ENCODE assay signal across 11 mouse cellular contexts in the genomic region with DNA sequence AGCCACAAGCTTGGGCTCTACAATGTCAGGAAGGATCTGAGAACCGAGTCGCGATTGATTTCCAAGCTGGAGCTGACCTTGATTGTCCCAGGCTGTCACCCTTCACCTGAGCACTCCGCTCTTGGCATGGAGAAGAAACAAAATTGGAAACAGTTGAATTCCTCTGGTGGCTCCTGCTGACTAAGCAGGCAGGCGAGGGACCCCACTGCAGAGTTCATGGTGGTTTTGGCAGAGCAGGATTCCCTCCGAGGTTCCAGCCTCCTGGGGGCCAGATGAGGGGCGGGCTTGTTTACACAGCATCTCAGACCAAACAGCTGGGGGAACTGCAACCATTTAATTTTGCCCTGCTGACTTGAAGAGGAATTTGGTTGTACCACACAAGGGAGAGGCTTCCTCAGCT.
A peak's percentile ranks its signal among the peaks of the same experiment; 100 is the strongest.
DNase-seq lines count a peak whose midpoint lies in the region; ATAC-seq and TF ChIP-seq lines count a peak whose summit lies in the region.
"Had no signal": no experiment of that assay in that cellular context is flagged by ENCODE, and none has a peak within 500 bp of the region (broad histone marks: within the 10 kb centered on the region; RNA-seq: fewer than 3 reads in every experiment).

No protein-coding gene starts in this region.

- TF ChIP-seq EP300 in heart, postnatal 0 days (IDR thresholded peaks at IDR 0.05; ENCODE audit: low read depth) = no peak

- no peaks in the 10 kb centered on the region for H3K36me3 ChIP-seq in heart, embryonic 11.5 days (ENCODE audit: control insufficient read depth, insufficient read depth, low read length)
- H3K36me3 ChIP-seq in heart, postnatal 0 days (replicated peaks; ENCODE audit: control insufficient read depth, insufficient read depth, low read length) = no peaks in the 10 kb centered on the region
- H3K36me3 ChIP-seq: forebrain, embryonic 15.5 days; liver, embryonic 12.5 days had no signal

- H3K4me1 ChIP-seq in heart, embryonic 11.5 days (ENCODE audit: control insufficient read depth, insufficient read depth, low read length) = peaks cover 23% of the 10 kb centered on the region
- H3K4me1 ChIP-seq in heart, postnatal 0 days (ENCODE audit: control insufficient read depth, insufficient read depth) = peaks cover 28% of the 10 kb centered on the region
- H3K4me1 ChIP-seq: forebrain, embryonic 15.5 days; liver, embryonic 12.5 days had no signal

- H3K9ac ChIP-seq in heart, embryonic 11.5 days (ENCODE audit: low read depth, low read length) = no peak overlapping the region
- no peak overlapping the region for H3K9ac ChIP-seq in heart, postnatal 0 days (replicated peaks; ENCODE audit: low read depth, low read length)
- H3K9ac ChIP-seq: forebrain, embryonic 15.5 days; liver, embryonic 12.5 days had no signal

- H3K27ac ChIP-seq in heart, embryonic 11.5 days (ENCODE audit: low read depth, low read length) = no peak overlapping the region
- peak overlapping the region; percentile 16; the same call in 1 of the 2 replicates for H3K27ac ChIP-seq in heart, postnatal 0 days (ENCODE audit: low read depth)
- H3K27ac ChIP-seq: forebrain, embryonic 15.5 days; liver, embryonic 12.5 days had no signal

- 28% methylated on average over 7 of the region's 7 CpGs for WGBS in heart, embryonic 11.5 days (ENCODE audit: insufficient replicate concordance)
- WGBS in heart, postnatal 0 days = 19% methylated on average over 7 of the region's 7 CpGs

- peak; percentile 38 to 55 for DNase-seq in heart, adult 18-20 months
- DNase-seq in ovary, postnatal 36 days (ENCODE audit: low spot score) = peak; percentile 13
- no peak for DNase-seq in ovary, postnatal 10 days (ENCODE audit: low spot score)
- DNase-seq in heart, postnatal 0 days (ENCODE audit: low spot score) = no peak
- peak; percentile 24 for DNase-seq in skeletal muscle tissue, adult 2 months (ENCODE audit: low read depth, low spot score)
- DNase-seq in layer of hippocampus, adult 9-10 months (ENCODE audit: low spot score) = no peak
- DNase-seq in cerebellum, adult 8-10 months = no peak
- DNase-seq: right cerebral cortex, postnatal 25 days had no signal

- H3K9me3 ChIP-seq in heart, embryonic 11.5 days (replicated peaks; ENCODE audit: control insufficient read depth, low read length) = no peaks in the 10 kb centered on the region
- H3K9me3 ChIP-seq in heart, postnatal 0 days (replicated peaks; ENCODE audit: control insufficient read depth, low read length) = no peaks in the 10 kb centered on the region
- H3K9me3 ChIP-seq: forebrain, embryonic 15.5 days; liver, embryonic 12.5 days had no signal

- ATAC-seq in heart, embryonic 11.5 days (replicated peaks; ENCODE audit: insufficient number of reproducible peaks, low FRiP score, low TSS enrichment) = no peak
- no peak for ATAC-seq in heart, postnatal 0 days (ENCODE audit: insufficient read depth, low read depth)
- ATAC-seq: forebrain, embryonic 15.5 days; liver, embryonic 12.5 days had no signal

- H3K4me2 ChIP-seq in heart, embryonic 11.5 days = no peak overlapping the region
- H3K4me2 ChIP-seq in heart, postnatal 0 days (ENCODE audit: low read depth, low read length) = no peak overlapping the region
- H3K4me2 ChIP-seq: forebrain, embryonic 15.5 days; liver, embryonic 12.5 days had no signal

- no peak overlapping the region for H3K4me3 ChIP-seq in heart, embryonic 11.5 days (ENCODE audit: low read depth, low read length)
- no peak overlapping the region for H3K4me3 ChIP-seq in heart, postnatal 0 days (ENCODE audit: low read depth, low read length)
- H3K4me3 ChIP-seq: forebrain, embryonic 15.5 days; liver, embryonic 12.5 days had no signal

- TF ChIP-seq CTCF in heart, postnatal 0 days (IDR thresholded peaks at IDR 0.05; ENCODE audit: low read depth) = no peak

- no peaks in the 10 kb centered on the region for H3K27me3 ChIP-seq in heart, embryonic 11.5 days (ENCODE audit: control insufficient read depth, insufficient read depth, low read length)
- no peaks in the 10 kb centered on the region for H3K27me3 ChIP-seq in heart, postnatal 0 days (ENCODE audit: control insufficient read depth, insufficient read depth, low read length)
- H3K27me3 ChIP-seq: forebrain, embryonic 15.5 days; liver, embryonic 12.5 days had no signal

Comparison
In these comparisons a context has a peak if more than half of its experiments do, and no peak if none do; other contexts are left out.
1. DNase-seq: peak in heart, adult 18-20 months (2 of 2), ovary, postnatal 36 days (single experiment) and skeletal muscle tissue, adult 2 months (single experiment); none in ovary, postnatal 10 days (single experiment), heart, postnatal 0 days (single experiment), layer of hippocampus, adult 9-10 months (single experiment) and cerebellum, adult 8-10 months (single experiment).